ENCODE assay signal across 8 mouse cellular contexts in genomic region chr19:46329031-46329641, GRCm38 (mm10). TPM values are rescaled to one million over a fixed set of nuclear protein-coding genes. Genes with fewer than 3 reads are reported as not detected.
DNase-seq lines count a peak whose midpoint lies in the region; ATAC-seq and TF ChIP-seq lines count a peak whose summit lies in the region.

No protein-coding gene starts in this region.

- peak overlapping the region; percentile 24 for H3K27ac ChIP-seq in kidney, adult 2 months (ENCODE audit: insufficient read depth, low read depth, low read length)
- no peak overlapping the region for H3K27ac ChIP-seq in ES-Bruce4 (ENCODE audit: insufficient read depth, low read length)
- peak overlapping the region; percentile 89 for H3K27ac ChIP-seq in forebrain, embryonic 11.5 days (ENCODE audit: low read depth, low read length)
- H3K27ac ChIP-seq in kidney, embryonic 16.5 days (ENCODE audit: low read length), result peak overlapping the region; percentile 94

- no peaks in the 10 kb centered on the region for H3K27me3 ChIP-seq in kidney, adult 2 months (replicated peaks; ENCODE audit: control insufficient read depth, insufficient read depth, low read length)
- H3K27me3 ChIP-seq in ES-Bruce4 (ENCODE audit: control insufficient read depth, insufficient read depth, low read length, poor library complexity, severe bottlenecking) (no peaks in the 10 kb centered on the region), myocyte (ENCODE audit: control insufficient read depth, insufficient read depth, insufficient read length) (peaks cover 8% of the 10 kb centered on the region)
- peaks cover 13% of the 10 kb centered on the region for H3K27me3 ChIP-seq in forebrain, embryonic 11.5 days (ENCODE audit: control insufficient read depth, insufficient read depth, low read length)
- peaks cover 35% of the 10 kb centered on the region for H3K27me3 ChIP-seq in kidney, embryonic 16.5 days (ENCODE audit: insufficient read depth, low read length)

- peak overlapping the region; percentile 100 for H3K4me2 ChIP-seq in forebrain, embryonic 11.5 days (ENCODE audit: low read depth, low read length, severe bottlenecking)
- H3K4me2 ChIP-seq in kidney, embryonic 16.5 days (replicated peaks; ENCODE audit: low read depth, low read length), result peak overlapping the region; percentile 99
- peak overlapping the region; percentile 87 for H3K4me2 ChIP-seq in myocyte (ENCODE audit: low read depth)

- H3K9ac ChIP-seq in ES-Bruce4 (ENCODE audit: low read depth, poor library complexity, severe bottlenecking), result peak overlapping the region; percentile 19
- peak overlapping the region; percentile 75 for H3K9ac ChIP-seq in forebrain, embryonic 11.5 days (ENCODE audit: low read length)
- H3K9ac ChIP-seq in kidney, embryonic 16.5 days (replicated peaks; ENCODE audit: low read length), result peak overlapping the region; percentile 80

- TF ChIP-seq POLR2A in kidney, adult 2 months (IDR thresholded peaks at IDR 0.05; ENCODE audit: low read depth, low read length), result no peak
- TF ChIP-seq POLR2A in ES-Bruce4 (IDR thresholded peaks at IDR 0.05; ENCODE audit: insufficient read depth, low read length), result no peak
- no peak for TF ChIP-seq POLR2A in myocyte (IDR thresholded peaks at IDR 0.05; ENCODE audit: insufficient read length, low read depth)

- peak overlapping the region; percentile 27 for H3ac ChIP-seq in myocyte (ENCODE audit: control insufficient read depth, insufficient read length)

- WGBS in kidney, adult 2 months, result 2% methylated on average over 54 of the region's 54 CpGs
- 1% methylated on average over 54 of the region's 54 CpGs for WGBS in forebrain, embryonic 11.5 days
- under 1% methylated on average over 54 of the region's 54 CpGs for WGBS in kidney, embryonic 16.5 days

- no peaks in the 10 kb centered on the region for H3K79me2 ChIP-seq in myocyte (ENCODE audit: control insufficient read depth, insufficient read depth)

- peak; percentile 29 for DNase-seq in kidney, adult 2 months
- no peak for DNase-seq in kidney, adult 18-20 months
- DNase-seq in forebrain, embryonic 11.5 days (ENCODE audit: low spot score), result no peak
- DNase-seq in gastrocnemius, postnatal 25 days, result no peak
- DNase-seq in gastrocnemius, adult 8-10 months (ENCODE audit: low spot score in 2 of 2), result no peak

- TF ChIP-seq CTCF in kidney, adult 2 months (conservative IDR thresholded peaks at IDR 0.05; ENCODE audit: insufficient read depth, insufficient read length, low read depth, low read length), result no peak
- no peak for TF ChIP-seq CTCF in ES-Bruce4 (IDR thresholded peaks at IDR 0.05; ENCODE audit: low read depth, low read length)

- no peak for TF ChIP-seq EP300 in ES-Bruce4 (IDR thresholded peaks at IDR 0.05; ENCODE audit: insufficient read depth, low read depth, low read length)

- H3K4me3 ChIP-seq in kidney, adult 2 months (ENCODE audit: insufficient read depth, low read depth, low read length), result peak overlapping the region; percentile 72
- H3K4me3 ChIP-seq in ES-Bruce4 (ENCODE audit: low read depth, low read length), result peak overlapping the region; percentile 91
- peak overlapping the region; percentile 63 for H3K4me3 ChIP-seq in forebrain, embryonic 11.5 days (ENCODE audit: low read depth, low read length)
- peak overlapping the region; percentile 72 for H3K4me3 ChIP-seq in kidney, embryonic 16.5 days (ENCODE audit: low read length)
- peak overlapping the region; percentile 77 for H3K4me3 ChIP-seq in myocyte

- H3K36me3 ChIP-seq in kidney, adult 2 months (ENCODE audit: control insufficient read depth, insufficient read depth, low read length), result no peaks in the 10 kb centered on the region
- H3K36me3 ChIP-seq in ES-Bruce4 (ENCODE audit: control insufficient read depth, insufficient read depth, low read length, poor library complexity, severe bottlenecking) (no peaks in the 10 kb centered on the region; the same call in 1 of the 2 replicates), myocyte (ENCODE audit: control insufficient read depth, insufficient read depth) (no peaks in the 10 kb centered on the region)
- peaks cover 2% of the 10 kb centered on the region; the same call in 1 of the 2 replicates for H3K36me3 ChIP-seq in forebrain, embryonic 11.5 days (ENCODE audit: control insufficient read depth, insufficient read depth, low read length)
- H3K36me3 ChIP-seq in kidney, embryonic 16.5 days (ENCODE audit: insufficient read depth, low read length), result peaks cover 15% of the 10 kb centered on the region

- H3K4me1 ChIP-seq in kidney, adult 2 months (ENCODE audit: control insufficient read depth, insufficient read depth, low read length), result peaks cover 6% of the 10 kb centered on the region; the same call in 1 of the 2 replicates
- no peaks in the 10 kb centered on the region for H3K4me1 ChIP-seq in ES-Bruce4 (ENCODE audit: control insufficient read depth, insufficient read depth, low read length)
- H3K4me1 ChIP-seq in forebrain, embryonic 11.5 days (replicated peaks; ENCODE audit: control insufficient read depth, insufficient read depth, low read length), result peaks cover 20% of the 10 kb centered on the region
- H3K4me1 ChIP-seq in kidney, embryonic 16.5 days (ENCODE audit: insufficient read depth, low read length), result peaks cover 25% of the 10 kb centered on the region

- H3K9me3 ChIP-seq in ES-Bruce4 (replicated peaks; ENCODE audit: control insufficient read depth, insufficient read depth, low read length, poor library complexity, severe bottlenecking), result no peaks in the 10 kb centered on the region
- no peaks in the 10 kb centered on the region for H3K9me3 ChIP-seq in forebrain, embryonic 11.5 days (ENCODE audit: control insufficient read depth, low read length)
- H3K9me3 ChIP-seq in kidney, embryonic 16.5 days (ENCODE audit: low read length), result no peaks in the 10 kb centered on the region

- ATAC-seq in forebrain, embryonic 11.5 days (replicated peaks; ENCODE audit: low FRiP score), result peak; percentile 10
- ATAC-seq in kidney, embryonic 16.5 days (ENCODE audit: low FRiP score, low TSS enrichment), result 0 out of 2 replicates have a peak, but pooled peaks have one; percentile 2

TF ChIP-seq in myocyte, 11 proteins besides CTCF, POLR2A, EP300 and RAD21:
- TF ChIP-seq USF1 (IDR thresholded peaks at IDR 0.05; ENCODE audit: low read depth) (no peak), MYOG (IDR thresholded peaks at IDR 0.05; ENCODE audit: control insufficient read depth in 1 of 3, insufficient read depth in 1 of 3, insufficient read length in 2 of 3, low read depth in 2 of 3) (no peak)
TF ChIP-seq in myocyte: peak in this region for 0.

RNA-seq across cellular contexts. Expression of gene Fbxl15, which starts 1.2 kb away (rescaled TPM):
- 26.1 and 35.8 TPM in 2 replicates for polyA plus RNA-seq in kidney, adult 2 months (2012; rRNA removed)
- 1.1 TPM in 2 replicates for polyA plus RNA-seq in ES-Bruce4 (2011; ENCODE audit: insufficient read depth, insufficient read length, low read depth, missing spikeins)
- polyA plus RNA-seq in forebrain, embryonic 11.5 days (2014; fragmentation: Nextera tagmentation; extraction: Ambion mirVana), result 22.5 and 25.8 TPM in 2 replicates
- 22.4 and 26.0 TPM in 2 replicates for polyA plus RNA-seq in kidney, embryonic 16.5 days (2015; fragmentation: Nextera tagmentation; extraction: Ambion mirVana)
- polyA plus RNA-seq in myocyte (2012; fragmentation: generic; extraction: Trizol), result 15.3 TPM
- 1 to 10 TPM; 2.9 TPM for total RNA-seq in gastrocnemius, postnatal 25 days (2021)
- total RNA-seq in gastrocnemius, adult 8-10 months (2022), result 1 to 10 TPM; 2.0 to 3.9 (median 3.0) TPM

RNA-seq across cellular contexts. Expression of gene Psd, which starts 2.2 kb away (rescaled TPM):
- polyA plus RNA-seq in kidney, adult 2 months (2012; rRNA removed), result 1.9 and 2.7 TPM in 2 replicates
- polyA plus RNA-seq in ES-Bruce4 (2011; ENCODE audit: insufficient read depth, insufficient read length, low read depth, missing spikeins) (1.4 and 2.0 TPM in 2 replicates), myocyte (2012; fragmentation: generic; extraction: Trizol) (11.7 TPM)
- polyA plus RNA-seq in forebrain, embryonic 11.5 days (2014; fragmentation: Nextera tagmentation; extraction: Ambion mirVana), result 10.7 and 11.3 TPM in 2 replicates
- polyA plus RNA-seq in kidney, embryonic 16.5 days (2015; fragmentation: Nextera tagmentation; extraction: Ambion mirVana), result 4.5 and 5.4 TPM in 2 replicates
- under 1 TPM; 0.28 to 0.54 TPM for total RNA-seq in gastrocnemius, postnatal 25 days (2021)
- total RNA-seq in gastrocnemius, adult 8-10 months (2022), result under 1 TPM in 2 of 4 experiments, not detected in 2; 0.15 to 0.19 TPM

RNA-seq across cellular contexts. Expression of gene Cuedc2, which starts 9.4 kb away (rescaled TPM):
- 69.8 and 72.0 TPM in 2 replicates for polyA plus RNA-seq in kidney, adult 2 months (2012; rRNA removed)
- polyA plus RNA-seq in ES-Bruce4 (2011; ENCODE audit: insufficient read depth, insufficient read length, low read depth, missing spikeins) (65.5 and 78.3 TPM in 2 replicates), myocyte (2012; fragmentation: generic; extraction: Trizol) (165 TPM)
- polyA plus RNA-seq in forebrain, embryonic 11.5 days (2014; fragmentation: Nextera tagmentation; extraction: Ambion mirVana), result 217 and 242 TPM in 2 replicates
- 188 and 198 TPM in 2 replicates for polyA plus RNA-seq in kidney, embryonic 16.5 days (2015; fragmentation: Nextera tagmentation; extraction: Ambion mirVana)
- total RNA-seq in gastrocnemius, postnatal 25 days (2021), result 10 to 100 TPM; 56.1 to 56.5 TPM
- total RNA-seq in gastrocnemius, adult 8-10 months (2022), result 10 to 100 TPM; 57.5 to 66.3 (median 64.3) TPM

RNA-seq across cellular contexts. Expression of gene Mfsd13a, which starts 11.8 kb away (rescaled TPM):
- polyA plus RNA-seq in kidney, adult 2 months (2012; rRNA removed), result 34.7 and 43.8 TPM in 2 replicates
- 47.5 and 51.2 TPM in 2 replicates for polyA plus RNA-seq in ES-Bruce4 (2011; ENCODE audit: insufficient read depth, insufficient read length, low read depth, missing spikeins)
- 7.9 and 8.6 TPM in 2 replicates for polyA plus RNA-seq in forebrain, embryonic 11.5 days (2014; fragmentation: Nextera tagmentation; extraction: Ambion mirVana)
- polyA plus RNA-seq in kidney, embryonic 16.5 days (2015; fragmentation: Nextera tagmentation; extraction: Ambion mirVana), result 14.7 and 16.9 TPM in 2 replicates
- polyA plus RNA-seq in myocyte (2012; fragmentation: generic; extraction: Trizol), result 1.9 TPM
- total RNA-seq in gastrocnemius, postnatal 25 days (2021), result 1 to 10 TPM; 1.0 to 1.2 TPM
- total RNA-seq in gastrocnemius, adult 8-10 months (2022), result 1 to 10 TPM; 1.1 to 2.2 (median 1.9) TPM

RNA-seq across cellular contexts. Expression of gene 2310034G01Rik, which starts 21.0 kb away (rescaled TPM):
- polyA plus RNA-seq in kidney, adult 2 months (2012; rRNA removed), result 1.5 and 1.6 TPM in 2 replicates
- 0.43 TPM in 1 of 2 replicates, not detected in the other for polyA plus RNA-seq in ES-Bruce4 (2011; ENCODE audit: insufficient read depth, insufficient read length, low read depth, missing spikeins)
- polyA plus RNA-seq in forebrain, embryonic 11.5 days (2014; fragmentation: Nextera tagmentation; extraction: Ambion mirVana), result 1.3 and 2.7 TPM in 2 replicates
- polyA plus RNA-seq in kidney, embryonic 16.5 days (2015; fragmentation: Nextera tagmentation; extraction: Ambion mirVana), result 2.5 and 2.6 TPM in 2 replicates
- 1.2 TPM for polyA plus RNA-seq in myocyte (2012; fragmentation: generic; extraction: Trizol)
- total RNA-seq in gastrocnemius, postnatal 25 days (2021), result under 1 TPM; 0.33 to 0.38 TPM
- total RNA-seq in gastrocnemius, adult 8-10 months (2022), result under 1 TPM in 3 of 4 experiments, not detected in 1; 0.27 to 0.35 (median 0.29) TPM

Comparison
In these comparisons a context has a peak if more than half of its experiments do, and no peak if none do; other contexts are left out.
1. H3K9ac ChIP-seq: peak in every context shown above with its lines; median percentile 80 in kidney, embryonic 16.5 days; 75 in forebrain, embryonic 11.5 days; 19 in ES-Bruce4.